Mouse (Mus musculus) v-Abl transformed pro-B cells (cell line): ENCODE measurements around the gene Tmem259.

Source experiments
- in situ Hi-C, 2 experiments: fragments of 400-800 bp; cut with MboI; formaldehyde crosslinking; loops; one replicate each; pipeline ENCODE4 v1.15.1; 2025; ENCODE audit not compliant: unreplicated experiment in 2 of 2

Gene Tmem259

DNA sequence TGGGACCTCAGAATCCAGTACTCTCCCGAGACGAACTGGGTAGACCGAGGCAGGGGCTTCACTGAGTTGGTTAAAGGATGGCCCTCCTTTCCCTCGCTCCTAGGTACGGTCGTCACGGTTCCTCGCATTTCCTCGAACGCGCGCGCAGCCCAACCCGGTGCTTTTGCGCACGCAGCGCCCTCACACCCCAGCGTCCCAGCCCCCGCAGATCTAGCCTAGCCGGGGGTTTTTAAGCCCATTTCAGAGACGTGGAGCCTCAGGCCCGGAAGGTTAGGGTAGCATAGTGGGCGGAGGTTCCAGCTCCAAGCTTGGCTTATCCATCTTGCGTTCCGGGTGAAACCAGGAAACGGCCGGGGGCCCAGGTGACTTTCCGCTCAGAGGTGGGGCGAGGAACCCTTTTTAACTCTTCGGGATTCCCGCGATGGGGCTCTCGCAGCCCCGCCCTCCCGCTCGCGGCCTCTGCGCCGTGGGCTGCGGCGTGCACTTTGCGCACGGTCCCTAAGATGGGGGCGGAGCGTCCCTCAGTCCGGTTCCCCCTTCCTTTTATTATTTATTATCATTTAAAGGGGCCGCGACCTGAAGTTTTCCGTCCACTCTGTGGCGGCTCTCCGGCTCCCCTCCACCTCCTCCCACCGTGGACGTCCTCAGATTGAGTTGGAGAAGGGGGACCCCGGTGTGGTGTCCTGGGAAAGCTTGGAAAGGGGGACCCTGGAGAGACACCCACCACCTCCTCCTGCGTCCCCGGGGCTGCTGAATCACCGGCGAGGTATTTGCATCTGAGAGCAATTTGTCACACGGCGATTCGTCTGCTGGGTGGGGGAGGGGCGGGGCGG, 57.4 kb downstream of the Tmem259 start, which contains the start of gene Arid3a:
TSS of gene Arid3a (plus strand) at position 553 of the 833 bp plus-strand sequence.
- in situ Hi-C loops: no loop called here

DNA sequence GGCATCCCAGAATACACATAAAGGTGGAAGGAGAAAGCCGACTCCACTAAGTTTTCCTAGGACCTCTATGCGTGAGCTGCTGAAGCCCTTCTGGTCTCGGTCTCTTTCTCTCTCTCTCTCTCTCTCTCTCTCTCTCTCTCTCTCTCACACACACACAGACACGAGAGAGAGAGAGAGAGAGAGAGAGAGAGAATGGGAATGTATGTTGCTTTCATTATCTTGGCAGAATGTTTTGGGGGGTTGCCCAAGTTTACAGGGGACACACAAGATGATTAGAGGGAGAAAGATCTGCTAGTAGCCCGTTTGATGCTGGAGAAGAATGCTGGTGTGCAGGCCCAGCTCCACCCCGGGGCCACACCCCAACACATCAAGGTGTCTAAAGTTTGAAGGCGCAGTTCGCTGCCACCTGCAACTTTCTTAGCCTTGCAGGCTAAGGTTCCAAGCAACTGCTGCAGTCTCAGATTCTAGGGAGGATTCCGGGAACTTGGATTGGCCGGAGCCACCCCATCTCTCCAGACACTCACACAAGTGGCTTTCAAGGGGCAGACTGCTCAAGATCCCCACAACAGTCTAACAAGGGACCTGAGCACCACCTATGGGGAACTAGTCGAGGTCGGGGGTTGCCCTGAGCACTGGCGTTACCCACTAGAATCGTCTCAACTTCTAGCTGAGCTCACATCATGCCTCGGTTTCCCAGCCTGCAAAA, 58.2 kb downstream of the Tmem259 start:
- in situ Hi-C loops: no loop called here

DNA sequence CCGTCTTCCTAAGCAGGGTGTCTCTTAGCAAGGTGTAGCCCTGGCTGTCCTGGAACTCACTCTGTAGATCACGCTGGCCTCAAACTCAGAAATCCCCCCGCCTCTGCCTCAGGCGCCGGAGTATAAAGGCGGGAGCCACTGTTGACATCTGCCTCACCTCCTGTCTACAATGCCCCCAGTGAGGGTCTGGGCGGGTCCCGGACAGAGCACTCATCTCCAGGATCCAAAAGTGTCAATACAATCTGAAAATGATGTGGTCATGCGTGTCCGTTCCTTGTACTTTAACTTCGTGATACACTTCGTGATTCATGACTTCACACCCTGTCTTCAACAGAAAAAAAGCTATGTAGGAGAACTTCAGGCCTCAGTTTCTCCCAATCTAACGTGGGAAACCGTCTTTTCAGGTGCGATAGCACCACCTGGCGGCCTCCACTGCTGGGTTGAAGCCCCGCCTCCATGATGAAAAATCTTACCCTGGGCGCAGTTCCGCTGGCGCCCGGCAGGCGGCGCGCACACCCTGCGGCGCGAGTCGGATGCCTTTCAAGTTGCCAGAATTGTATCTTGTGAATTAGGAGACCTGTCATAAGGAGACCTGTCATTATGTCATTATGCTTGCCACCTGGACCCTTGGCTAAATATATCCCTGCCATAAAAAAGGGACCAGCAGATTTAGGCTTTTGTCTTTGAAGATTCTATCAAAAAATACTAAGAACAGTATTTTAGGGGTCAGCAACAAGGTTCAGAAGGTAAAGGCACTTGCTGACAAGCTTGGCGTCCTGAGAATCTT, 58.9 kb downstream of the Tmem259 start:
- in situ Hi-C loops: loop anchor here (5.0 kb wide), 3 partner anchors 32 to 93 kb away; no protein-coding TSS in a partner anchor
